Mouse (Mus musculus) right cerebral cortex, adult 18-20 months (tissue): Measurements from ENCODE around the gene Slc25a17.

ENCODE experiments used
- DNase-seq: peaks from one replicate; pipeline ENCODE4 v3.0.0; 2022; ENCODE audit warnings: mixed read lengths

Gene Slc25a17

GRCm38 (mm10) chr15:81300520-81301069 is 60.0 kb downstream of the Slc25a17 start:
- DNase-seq: peak; percentile 34

GRCm38 (mm10) chr15:81299549-81299948 is 61.1 kb downstream of the Slc25a17 start:
- DNase-seq: no peak

GRCm38 (mm10) chr15:81298213-81298612 is 62.4 kb downstream of the Slc25a17 start:
- DNase-seq: no peak

- no peak for DNase-seq
Measured at GRCm38 (mm10) chr15:81297543-81297942, 63.1 kb downstream of the Slc25a17 start.

GRCm38 (mm10) chr15:81294897-81295296 is 65.7 kb downstream of the Slc25a17 start:
- DNase-seq: no peak

- peak; percentile 45 for DNase-seq
Measured at GRCm38 (mm10) chr15:81294386-81294785, 66.2 kb downstream of the Slc25a17 start.

- DNase-seq: peak; percentile 42
Measured at GRCm38 (mm10) chr15:81290747-81291146, 69.9 kb downstream of the Slc25a17 start.

- no peak for DNase-seq
Measured at GRCm38 (mm10) chr15:81290230-81290629, 70.4 kb downstream of the Slc25a17 start.

- DNase-seq: no peak
Measured at GRCm38 (mm10) chr15:81284121-81284734, 76.4 kb downstream of the Slc25a17 start.

- DNase-seq: no peak
Measured at GRCm38 (mm10) chr15:81278699-81279098, 81.9 kb downstream of the Slc25a17 start.

- no peak for DNase-seq
Measured at GRCm38 (mm10) chr15:81277928-81278327, 82.7 kb downstream of the Slc25a17 start.

GRCm38 (mm10) chr15:81273361-81273760 is 87.3 kb downstream of the Slc25a17 start:
- DNase-seq: no peak

GRCm38 (mm10) chr15:81272305-81273053 is 88.1 kb downstream of the Slc25a17 start:
- DNase-seq: peak; percentile 75
